Comparison of ENCODE assay signal across 16 mouse cellular contexts in genomic region chr4:142163862-142164261, GRCm38 (mm10).
DNase-seq lines count a peak whose midpoint lies in the region; ATAC-seq and TF ChIP-seq lines count a peak whose summit lies in the region.
"Had no signal": no experiment of that assay in that cellular context is flagged by ENCODE, and none has a peak within 500 bp of the region (broad histone marks: within the 10 kb centered on the region; RNA-seq: fewer than 3 reads in every experiment).

No protein-coding gene starts in this region.

- intact Hi-C loops in gastrocnemius, adult 2 months (cut with DNase I): no loop called here

- TF ChIP-seq POLR2A in ES-Bruce4 (IDR thresholded peaks at IDR 0.05; ENCODE audit: insufficient read depth, low read length): no peak

- ATAC-seq in kidney, postnatal 0 days (replicated peaks; ENCODE audit: low FRiP score, low read depth): no peak; the same call in 1 of the 2 replicates
- ATAC-seq in stomach, embryonic 14.5 days (ENCODE audit: insufficient number of reproducible peaks, insufficient read depth, low FRiP score, low read depth): peak; percentile 53; the same call in 1 of the 2 replicates
- ATAC-seq: liver, embryonic 12.5 days had no signal

- H3K36me3 ChIP-seq in kidney, postnatal 0 days (ENCODE audit: insufficient read depth, low read length): no peaks in the 10 kb centered on the region
- peaks cover 2% of the 10 kb centered on the region; the same call in 1 of the 2 replicates for H3K36me3 ChIP-seq in ES-Bruce4 (ENCODE audit: control insufficient read depth, insufficient read depth, low read length, poor library complexity, severe bottlenecking)
- no peaks in the 10 kb centered on the region; the same call in 1 of the 2 replicates for H3K36me3 ChIP-seq in stomach, embryonic 14.5 days (ENCODE audit: control insufficient read depth, insufficient read depth, low read length)
- H3K36me3 ChIP-seq: heart, embryonic 15.5 days had no signal

- H3K27ac ChIP-seq in gastrocnemius, adult 2 months: peak overlapping the region; percentile 46; the same call in 1 of the 2 replicates
- 0 out of 2 replicates have a peak overlapping the region, but pooled peaks have one; percentile 13 for H3K27ac ChIP-seq in kidney, postnatal 0 days
- H3K27ac ChIP-seq in ES-Bruce4 (ENCODE audit: insufficient read depth, low read length): peak overlapping the region; percentile 57
- H3K27ac ChIP-seq in stomach, embryonic 14.5 days (ENCODE audit: low read length): no peak overlapping the region; the same call in 1 of the 2 replicates
- H3K27ac ChIP-seq: heart, embryonic 15.5 days; liver, embryonic 12.5 days; neural tube, embryonic 12.5 days had no signal

- no peaks in the 10 kb centered on the region for H3K27me3 ChIP-seq in kidney, postnatal 0 days (ENCODE audit: insufficient read depth, low read length)
- H3K27me3 ChIP-seq in ES-Bruce4 (ENCODE audit: control insufficient read depth, insufficient read depth, low read length, poor library complexity, severe bottlenecking): no peaks in the 10 kb centered on the region
- H3K27me3 ChIP-seq in stomach, embryonic 14.5 days (ENCODE audit: control insufficient read depth, insufficient read depth, low read length): no peaks in the 10 kb centered on the region
- H3K27me3 ChIP-seq: heart, embryonic 15.5 days; liver, embryonic 12.5 days; neural tube, embryonic 12.5 days had no signal

- 30% methylated on average over 3 of the region's 3 CpGs for WGBS in kidney, postnatal 0 days
- WGBS in stomach, embryonic 14.5 days: 22% methylated on average over 3 of the region's 3 CpGs

- no peak overlapping the region for H3K9ac ChIP-seq in kidney, postnatal 0 days (ENCODE audit: low read depth, low read length)
- H3K9ac ChIP-seq in ES-Bruce4 (ENCODE audit: low read depth, poor library complexity, severe bottlenecking): no peak overlapping the region
- H3K9ac ChIP-seq in stomach, embryonic 14.5 days (replicated peaks; ENCODE audit: low read depth, low read length): no peak overlapping the region
- H3K9ac ChIP-seq: heart, embryonic 15.5 days; liver, embryonic 12.5 days; neural tube, embryonic 12.5 days had no signal

- H3K9me3 ChIP-seq in kidney, postnatal 0 days (replicated peaks; ENCODE audit: low read length): no peaks in the 10 kb centered on the region
- no peaks in the 10 kb centered on the region for H3K9me3 ChIP-seq in ES-Bruce4 (replicated peaks; ENCODE audit: control insufficient read depth, insufficient read depth, low read length, poor library complexity, severe bottlenecking)
- peaks cover 5% of the 10 kb centered on the region; the same call in 1 of the 2 replicates for H3K9me3 ChIP-seq in stomach, embryonic 14.5 days (ENCODE audit: control insufficient read depth, low read depth, low read length)
- H3K9me3 ChIP-seq: heart, embryonic 15.5 days had no signal

- 0 out of 2 replicates have a peak, but pooled peaks cover 10% of the 10 kb centered on the region for H3K4me1 ChIP-seq in kidney, postnatal 0 days (replicated peaks; ENCODE audit: insufficient read depth, low read length)
- H3K4me1 ChIP-seq in ES-Bruce4 (ENCODE audit: control insufficient read depth, insufficient read depth, low read length): peaks cover 19% of the 10 kb centered on the region
- H3K4me1 ChIP-seq in stomach, embryonic 14.5 days (ENCODE audit: control insufficient read depth, insufficient read depth, low read length): peaks cover 14% of the 10 kb centered on the region

- H3K4me2 ChIP-seq in kidney, postnatal 0 days (ENCODE audit: low read length): no peak overlapping the region
- no peak overlapping the region for H3K4me2 ChIP-seq in stomach, embryonic 14.5 days (replicated peaks; ENCODE audit: low read depth, low read length)
- H3K4me2 ChIP-seq: heart, embryonic 15.5 days; liver, embryonic 12.5 days; neural tube, embryonic 12.5 days had no signal

- no peak for TF ChIP-seq EP300 in ES-Bruce4 (IDR thresholded peaks at IDR 0.05; ENCODE audit: insufficient read depth, low read depth, low read length)

- no peak overlapping the region for H3K4me3 ChIP-seq in gastrocnemius, adult 2 months
- no peak overlapping the region for H3K4me3 ChIP-seq in kidney, postnatal 0 days (replicated peaks; ENCODE audit: low read depth, low read length)
- H3K4me3 ChIP-seq in ES-Bruce4 (ENCODE audit: low read depth, low read length): no peak overlapping the region
- H3K4me3 ChIP-seq in stomach, embryonic 14.5 days (ENCODE audit: low read depth, low read length): no peak overlapping the region
- H3K4me3 ChIP-seq: heart, embryonic 15.5 days; liver, embryonic 12.5 days; neural tube, embryonic 12.5 days had no signal

- DNase-seq in gastrocnemius, adult 2 months: no peak
- no peak for DNase-seq in gastrocnemius, postnatal 4 days (ENCODE audit: low spot score in 2 of 2)
- peak; percentile 55 for DNase-seq in kidney, postnatal 0 days (ENCODE audit: low spot score)
- no peak for DNase-seq in kidney, adult 9 months
- no peak for DNase-seq in right cerebral cortex, postnatal 36 days (ENCODE audit: low spot score in 2 of 2)
- no peak for DNase-seq in thymus, postnatal 25 days
- DNase-seq: adrenal gland, postnatal 25 days; cerebellum, adult 18-20 months; layer of hippocampus, postnatal 36 days; lung, postnatal 36 days; right cerebral cortex, postnatal 14 days had no signal

- TF ChIP-seq CTCF in gastrocnemius, adult 2 months (IDR thresholded peaks at IDR 0.05): no peak
- no peak for TF ChIP-seq CTCF in kidney, postnatal 0 days (IDR thresholded peaks at IDR 0.05; ENCODE audit: low read depth)
- no peak for TF ChIP-seq CTCF in ES-Bruce4 (IDR thresholded peaks at IDR 0.05; ENCODE audit: low read depth, low read length)
